Mouse (Mus musculus) cortical plate, adult 2 months (tissue): ENCODE data around the gene Ptpru.

Experiments
- CTCF ChIP-seq: fragments of 200-500 bp; IDR thresholded peaks from 2 replicates; pipeline ENCODE4 v1.5.1; 2011; ENCODE audit warnings: mild to moderate bottlenecking, control low read depth, low read length; ENCODE audit not compliant: insufficient read depth; ENCODE audit errors: extremely low read depth
- POLR2A ChIP-seq: fragments of 200-500 bp; IDR thresholded peaks from 2 replicates; pipeline ENCODE4 v1.6.1; 2011; ENCODE audit warnings: mild to moderate bottlenecking, low read length, control low read depth; ENCODE audit not compliant: insufficient read depth; ENCODE audit errors: extremely low read depth

DNA sequence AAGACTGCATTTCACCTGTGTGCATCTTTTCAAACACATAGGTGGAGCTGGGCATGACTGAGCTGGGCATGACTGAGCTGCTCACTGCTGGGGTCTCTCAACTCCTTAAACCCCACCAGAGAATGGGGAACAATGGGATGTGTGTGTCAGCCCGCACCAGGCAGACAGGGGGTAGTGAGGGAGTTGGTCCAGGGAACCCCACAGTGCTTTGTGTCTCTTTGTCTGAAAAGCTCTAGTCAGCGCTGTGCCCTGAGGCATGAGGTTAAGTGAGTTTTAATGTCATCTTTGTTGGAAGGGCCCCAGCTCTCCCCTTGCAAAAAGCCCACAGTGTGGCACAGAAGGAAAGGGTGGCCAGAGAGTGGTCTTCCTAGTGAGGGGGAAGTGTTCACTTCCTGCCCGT is 13.1 kb downstream of the Ptpru start:
- no peak for TF ChIP-seq POLR2A
- no peak for TF ChIP-seq CTCF
